Mouse (Mus musculus): ENCODE data around the gene Foxf1. TPM values are rescaled to one million over a fixed set of nuclear protein-coding genes. Genes with fewer than 3 reads are reported as not detected.

Gene Foxf1
- polyA plus RNA-seq (2012; rRNA removed) = 2.1 and 2.4 TPM in 2 replicates

DNA sequence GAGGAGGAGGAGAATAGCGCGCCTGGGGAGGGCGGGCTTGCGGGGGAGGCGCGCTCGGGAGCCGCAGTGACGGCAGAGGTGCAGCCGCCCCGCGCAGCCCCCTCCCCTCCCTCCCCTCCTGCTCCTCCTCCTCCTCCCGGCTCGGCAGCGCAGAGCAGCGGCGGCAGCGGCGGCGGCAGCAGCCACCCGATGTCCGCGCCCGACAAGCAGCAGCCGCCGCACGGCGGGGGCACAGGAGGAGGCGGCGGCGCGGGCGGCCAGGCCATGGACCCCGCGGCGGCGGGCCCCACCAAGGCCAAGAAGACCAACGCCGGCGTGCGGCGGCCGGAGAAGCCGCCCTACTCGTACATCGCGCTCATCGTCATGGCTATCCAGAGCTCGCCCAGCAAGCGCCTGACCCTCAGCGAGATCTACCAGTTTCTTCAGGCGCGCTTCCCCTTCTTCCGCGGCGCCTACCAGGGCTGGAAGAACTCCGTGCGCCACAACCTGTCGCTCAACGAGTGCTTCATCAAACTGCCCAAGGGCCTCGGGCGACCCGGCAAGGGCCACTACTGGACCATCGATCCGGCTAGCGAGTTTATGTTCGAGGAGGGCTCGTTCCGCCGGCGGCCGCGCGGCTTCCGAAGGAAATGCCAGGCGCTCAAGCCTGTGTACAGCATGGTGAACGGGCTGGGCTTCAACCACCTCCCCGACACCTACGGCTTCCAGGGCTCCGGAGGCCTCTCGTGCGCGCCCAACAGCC, at the start of gene Foxf1:
Gene Foxf1 (plus strand): TSS at position 177 of the 742 bp plus-strand sequence.
- DNase-seq (ENCODE audit: extremely low spot score in 1 of 2, low spot score in 1 of 2) = no peak

DNA sequence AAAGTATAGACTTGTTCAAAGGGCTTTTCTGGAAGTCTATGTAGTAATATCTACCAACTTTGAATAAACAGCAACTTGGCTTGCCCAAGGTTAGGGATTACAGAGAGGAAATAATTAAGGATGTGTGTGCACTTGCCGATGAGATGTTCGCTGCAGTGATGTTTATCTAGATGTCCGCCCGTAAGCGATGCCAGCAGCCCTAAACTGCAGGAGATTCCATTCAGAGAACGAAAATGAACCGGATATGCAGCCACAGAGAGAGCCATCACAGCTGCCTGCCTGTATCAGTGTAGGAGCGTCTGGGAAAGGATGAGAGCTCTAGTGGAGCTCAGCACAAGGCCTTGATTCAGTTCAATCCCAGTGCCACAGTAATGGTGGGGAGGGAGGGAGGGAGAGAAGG, 48.6 kb upstream of the Foxf1 start:
- no peak for DNase-seq (ENCODE audit: extremely low spot score in 1 of 2, low spot score in 1 of 2)

DNA sequence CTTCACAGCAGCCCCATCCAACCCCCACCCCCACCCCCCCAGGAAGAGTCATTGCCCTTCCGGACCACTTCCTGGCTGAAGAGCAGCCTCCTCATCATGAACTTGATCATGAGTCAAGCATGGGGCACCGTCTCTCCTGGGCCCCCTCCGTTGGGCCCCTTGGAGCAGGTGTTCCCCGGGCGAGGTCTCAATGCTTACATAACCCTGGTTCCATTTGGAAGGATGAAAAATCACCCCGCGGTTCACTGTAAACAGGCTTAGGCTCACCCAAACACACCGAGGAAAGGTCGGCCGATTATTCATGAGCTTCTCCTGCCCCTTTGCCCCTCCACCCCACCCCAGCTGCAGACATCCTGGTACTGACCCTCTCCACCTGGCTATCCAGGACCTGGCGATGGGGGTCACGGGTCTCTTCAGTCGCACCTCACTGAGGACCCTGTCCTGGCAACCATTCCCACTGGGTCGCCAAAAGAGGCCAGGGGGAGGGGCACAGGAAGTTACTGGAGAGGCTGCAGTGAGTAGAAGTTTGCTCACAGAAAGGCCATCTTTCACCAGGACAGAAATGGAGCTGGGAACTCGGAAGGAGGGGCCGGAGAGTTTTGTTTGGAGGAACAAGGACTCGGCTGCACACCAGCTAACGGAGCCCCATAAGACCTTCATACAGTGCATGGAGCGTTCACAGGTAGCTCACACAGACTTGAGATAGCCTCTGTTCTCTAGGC, 40.3 kb upstream of the Foxf1 start:
- DNase-seq (ENCODE audit: extremely low spot score in 1 of 2, low spot score in 1 of 2) = no peak

DNA sequence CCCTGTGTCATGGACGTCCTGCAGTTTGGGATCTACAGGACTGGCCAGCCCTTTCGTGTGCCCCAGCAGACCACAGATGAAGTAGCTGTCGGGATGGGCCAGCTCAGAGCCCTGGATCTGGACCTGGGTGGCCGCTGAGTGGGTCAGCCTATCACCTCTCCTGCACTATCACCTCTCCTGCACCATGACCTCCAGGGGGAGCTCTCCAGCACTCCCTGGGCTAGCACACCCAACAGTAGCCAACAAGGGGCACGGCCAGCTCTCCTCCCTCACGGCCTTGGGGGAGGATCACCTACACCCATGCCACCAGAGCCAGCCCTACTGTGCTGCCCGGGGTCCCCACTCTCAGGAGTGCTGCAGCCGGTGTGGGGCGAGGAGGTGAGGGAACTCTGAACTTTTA, 36.7 kb upstream of the Foxf1 start:
- no peak for DNase-seq (ENCODE audit: extremely low spot score in 1 of 2, low spot score in 1 of 2)

DNA sequence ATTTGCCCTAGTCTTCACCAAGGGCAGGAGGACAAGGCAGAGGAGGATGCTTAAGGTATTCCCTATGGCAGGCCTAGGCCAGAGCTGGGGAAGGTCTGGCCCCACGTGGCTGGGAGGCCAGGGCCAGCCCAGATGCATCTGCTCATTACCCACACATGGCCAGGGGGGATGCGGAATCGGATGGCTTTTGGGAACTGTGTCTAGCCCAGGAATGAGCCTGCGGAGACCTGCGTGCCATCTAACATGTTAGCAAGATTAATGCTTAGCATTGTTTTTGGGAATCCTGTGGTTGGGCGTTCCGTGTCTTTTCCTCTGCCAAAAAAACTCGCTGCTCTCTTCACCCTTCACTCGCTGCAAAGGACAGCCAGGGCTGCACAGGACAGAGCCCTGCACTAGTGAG, 26.1 kb upstream of the Foxf1 start:
- DNase-seq (ENCODE audit: extremely low spot score in 1 of 2, low spot score in 1 of 2) = no peak

DNA sequence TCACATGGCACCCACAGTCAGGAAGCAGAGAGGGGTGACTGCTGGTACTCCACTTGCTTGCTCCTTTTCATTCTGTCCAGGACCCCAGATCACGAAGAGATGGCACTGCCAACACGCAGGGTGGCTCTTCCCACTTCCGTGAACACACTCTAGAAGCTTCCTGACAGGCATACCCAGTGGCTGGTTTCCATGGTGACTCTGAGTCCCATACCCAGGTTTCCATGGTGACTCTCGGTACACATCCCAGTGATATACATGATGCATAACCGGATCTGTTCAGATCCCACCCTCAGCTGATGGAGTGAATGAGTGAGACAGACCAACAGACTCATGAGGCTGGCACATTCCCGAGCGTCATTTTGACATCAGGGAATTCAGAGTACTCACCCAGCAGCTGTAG, 25.1 kb upstream of the Foxf1 start:
- DNase-seq (ENCODE audit: extremely low spot score in 1 of 2, low spot score in 1 of 2) = peak; percentile 41 to 56

DNA sequence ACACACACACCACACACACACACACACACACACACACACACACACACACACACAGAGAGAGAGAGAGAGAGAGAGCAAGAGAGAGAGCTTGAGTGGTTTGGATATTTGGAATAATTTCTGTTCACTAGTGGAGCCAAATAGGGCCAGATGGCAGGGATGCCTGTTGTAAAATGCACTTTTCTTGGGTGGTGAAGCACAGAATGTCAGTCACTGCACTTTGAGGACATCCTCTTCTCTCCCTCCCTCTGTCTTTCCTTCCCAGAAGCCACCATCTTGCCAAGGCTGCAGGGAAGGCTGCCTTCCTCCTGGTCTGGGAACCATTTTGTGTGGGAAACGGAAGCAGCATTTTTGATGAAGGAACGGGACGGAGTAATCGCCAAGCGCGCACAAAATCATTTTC, 21.7 kb upstream of the Foxf1 start:
- no peak for DNase-seq (ENCODE audit: extremely low spot score in 1 of 2, low spot score in 1 of 2)

DNA sequence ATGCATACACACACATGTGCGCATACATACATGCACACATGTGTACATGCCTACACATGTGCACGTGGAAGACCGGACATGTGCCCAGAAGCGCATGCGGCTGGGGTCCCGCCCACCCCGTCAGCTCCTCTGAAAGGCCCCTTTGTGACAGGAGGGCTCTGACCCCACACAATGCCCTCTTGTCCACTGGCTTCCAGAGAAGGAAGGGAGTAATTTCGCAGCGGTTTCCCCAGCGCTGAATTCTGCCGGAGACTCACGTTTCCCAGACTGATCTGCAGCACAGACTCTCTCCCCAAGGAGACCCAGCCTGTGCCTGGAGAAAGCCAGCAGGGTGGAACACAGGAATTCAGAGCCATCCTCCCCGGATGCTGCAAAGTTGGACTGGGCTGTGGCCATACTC, 20.5 kb upstream of the Foxf1 start:
- DNase-seq (ENCODE audit: extremely low spot score in 1 of 2, low spot score in 1 of 2) = no peak

DNA sequence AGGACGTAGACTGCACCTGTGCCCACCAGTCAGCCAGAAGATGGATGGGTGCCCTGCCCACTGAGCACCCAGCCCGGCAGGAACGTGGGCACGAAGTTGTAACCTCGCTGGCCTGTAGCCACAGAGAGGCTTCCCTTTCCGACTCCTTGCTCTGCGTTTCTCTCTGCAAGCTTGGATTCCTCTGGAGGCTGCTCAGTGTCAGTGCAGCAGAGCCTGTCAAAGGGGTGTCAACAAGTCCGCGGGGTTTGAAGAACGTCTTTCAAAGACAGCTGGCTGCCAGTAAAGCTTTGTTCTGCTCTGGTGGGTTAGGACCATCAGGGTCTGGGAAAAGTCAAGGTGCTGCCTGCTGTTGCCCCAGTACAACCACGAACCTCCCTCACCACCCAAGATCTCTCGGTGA, 12.7 kb upstream of the Foxf1 start:
- no peak for DNase-seq (ENCODE audit: extremely low spot score in 1 of 2, low spot score in 1 of 2)

DNA sequence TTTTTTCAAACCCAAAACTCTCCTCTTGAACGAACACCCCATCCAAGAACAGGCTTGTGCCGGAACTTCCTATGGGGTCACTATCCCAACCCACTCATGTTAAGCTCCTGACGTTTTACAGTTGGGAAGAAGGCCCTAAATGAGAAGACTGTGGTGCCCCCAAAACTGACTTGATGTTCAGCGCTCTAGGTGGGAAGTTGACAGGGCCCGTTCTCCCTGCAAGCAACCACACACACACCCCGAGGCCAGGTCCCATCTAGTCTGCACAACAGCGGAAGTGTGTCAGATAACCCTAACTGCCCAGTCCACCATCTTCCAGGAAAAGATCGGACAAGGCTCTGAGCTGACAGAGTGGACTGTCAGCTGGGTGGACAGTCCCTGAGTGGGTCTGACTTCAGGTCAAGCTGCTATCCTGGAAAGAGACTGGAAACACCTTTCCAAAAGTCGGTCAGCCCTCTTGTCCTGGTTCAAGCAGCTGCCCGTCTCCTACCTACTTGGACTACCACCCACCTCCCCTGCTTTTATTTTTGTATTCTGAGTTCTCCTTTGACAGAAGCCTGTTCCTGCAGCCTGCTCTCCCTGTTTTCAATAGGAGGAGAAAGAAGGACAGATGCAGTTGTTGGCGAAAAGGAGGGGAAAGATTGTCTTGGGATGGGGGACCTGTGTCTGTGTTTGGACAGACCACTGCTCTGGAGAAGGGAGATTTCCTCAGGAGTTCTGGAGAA, 11.6 kb upstream of the Foxf1 start:
- no peak for DNase-seq (ENCODE audit: extremely low spot score in 1 of 2, low spot score in 1 of 2)

DNA sequence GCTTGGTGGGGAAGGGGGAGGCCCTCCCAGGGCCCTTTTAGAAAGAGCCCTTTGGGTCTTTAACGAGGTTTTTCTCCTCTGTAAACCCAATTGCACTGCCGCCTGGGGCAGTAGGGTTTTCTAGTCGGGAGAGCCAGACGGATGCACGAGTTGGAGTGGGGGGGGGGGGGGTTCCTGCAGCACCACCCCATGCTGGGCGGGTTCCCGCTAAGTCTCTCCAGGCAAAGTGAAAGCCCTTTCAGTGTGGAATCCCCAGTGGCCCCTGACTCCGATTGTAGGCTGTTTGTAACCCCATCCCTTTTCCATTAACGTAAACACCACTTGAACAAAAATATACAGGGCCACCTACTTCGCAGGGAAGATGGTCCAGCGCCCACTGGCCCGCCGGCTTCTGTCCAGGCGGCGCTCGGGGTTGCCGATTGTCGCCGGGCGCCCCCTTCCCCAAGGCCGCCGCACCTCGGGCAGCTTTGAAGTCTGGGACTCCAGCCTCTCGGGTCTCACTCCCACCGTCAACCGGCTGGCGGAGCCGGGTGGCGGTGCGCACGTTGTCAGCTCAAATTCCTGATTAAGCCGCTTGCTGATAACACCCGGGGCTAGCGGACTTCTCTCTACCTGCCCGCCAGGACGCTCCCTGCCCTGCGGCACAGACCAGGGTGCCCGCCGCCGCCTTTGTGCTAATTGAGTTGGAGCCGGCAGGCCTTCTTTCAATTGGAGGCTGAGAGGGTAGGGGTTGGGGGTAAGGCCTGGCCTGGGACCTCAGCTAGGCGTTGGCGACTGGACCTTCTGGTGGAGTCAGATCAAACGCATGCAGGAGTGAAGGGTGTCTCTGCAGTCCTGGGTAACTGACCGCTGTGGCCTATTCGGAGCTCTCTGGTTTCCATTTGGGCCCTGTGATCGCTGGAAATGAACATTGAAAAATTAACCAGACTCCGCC, 10.7 kb upstream of the Foxf1 start:
- no peak for DNase-seq (ENCODE audit: extremely low spot score in 1 of 2, low spot score in 1 of 2)

DNA sequence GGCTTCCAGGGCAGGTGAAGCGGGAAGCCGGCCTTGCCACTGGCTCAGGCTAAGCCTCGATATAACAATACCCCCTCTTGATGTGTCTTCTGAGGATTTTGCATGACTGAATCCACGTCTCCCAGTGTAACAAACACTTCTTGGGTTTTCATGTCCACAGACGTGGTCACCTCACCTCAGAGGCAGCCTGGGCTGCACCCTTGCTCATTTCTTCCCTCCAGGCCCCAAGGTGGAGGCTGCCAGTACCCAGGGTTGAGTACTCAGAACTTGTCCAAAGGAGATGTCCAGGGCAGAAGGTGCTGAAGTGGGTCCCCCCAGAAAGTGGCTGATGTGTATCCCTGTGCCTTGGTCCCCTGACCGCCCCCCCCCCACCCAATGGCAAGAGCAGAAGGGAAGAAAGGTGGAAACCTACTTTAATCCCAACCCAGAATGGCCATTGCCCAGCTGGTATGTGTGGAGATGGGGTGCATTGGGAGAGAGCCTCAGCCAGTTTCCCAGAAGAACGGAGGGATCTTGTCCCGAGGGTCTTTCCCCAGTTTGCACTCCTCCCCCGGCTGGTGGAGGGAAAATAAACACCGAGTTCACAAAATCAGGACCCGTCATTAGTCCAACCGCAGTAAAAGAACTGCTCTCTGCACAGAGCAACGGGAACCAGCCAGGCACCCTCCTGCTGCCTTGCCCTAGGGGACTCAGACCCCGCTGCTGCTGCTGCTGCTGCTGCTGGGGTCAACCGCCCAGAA, 9.9 kb upstream of the Foxf1 start:
- DNase-seq (ENCODE audit: extremely low spot score in 1 of 2, low spot score in 1 of 2) = no peak

DNA sequence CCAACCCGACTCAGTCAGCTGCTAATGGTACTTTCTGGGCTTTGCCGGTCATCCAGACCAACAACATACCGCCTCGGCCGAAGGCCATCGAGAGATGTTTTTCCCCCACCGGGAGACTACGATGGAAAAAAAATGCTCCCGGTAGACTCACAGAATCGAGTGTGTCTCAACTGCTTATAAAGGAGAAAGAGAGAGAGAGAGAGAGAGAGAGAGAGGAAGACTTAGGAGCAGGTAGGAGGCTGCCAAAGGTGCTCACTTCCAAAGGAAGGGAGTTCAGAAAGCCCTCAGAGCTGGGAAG, 9.4 kb upstream of the Foxf1 start:
- DNase-seq (ENCODE audit: extremely low spot score in 1 of 2, low spot score in 1 of 2) = no peak

DNA sequence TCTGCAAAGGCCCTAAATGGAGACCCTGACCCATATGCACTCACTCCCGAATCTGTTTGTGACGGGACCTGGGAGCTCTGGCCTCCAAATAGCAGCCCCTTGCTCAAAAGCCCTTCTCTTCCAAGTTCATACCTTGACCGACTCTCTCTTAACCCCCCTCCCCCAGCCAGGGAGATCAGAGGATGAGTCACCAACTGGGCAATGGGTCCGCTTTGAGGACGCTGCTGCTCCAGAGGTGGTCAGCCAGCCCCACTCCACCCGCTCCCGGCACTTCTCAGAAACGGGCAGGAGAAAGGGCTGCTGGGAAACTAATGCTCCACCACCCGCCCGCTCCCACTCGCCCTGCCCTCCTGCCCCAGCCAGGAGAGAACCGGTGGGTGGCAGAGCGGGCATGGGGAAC, 8.2 kb upstream of the Foxf1 start:
- DNase-seq (ENCODE audit: extremely low spot score in 1 of 2, low spot score in 1 of 2) = no peak

DNA sequence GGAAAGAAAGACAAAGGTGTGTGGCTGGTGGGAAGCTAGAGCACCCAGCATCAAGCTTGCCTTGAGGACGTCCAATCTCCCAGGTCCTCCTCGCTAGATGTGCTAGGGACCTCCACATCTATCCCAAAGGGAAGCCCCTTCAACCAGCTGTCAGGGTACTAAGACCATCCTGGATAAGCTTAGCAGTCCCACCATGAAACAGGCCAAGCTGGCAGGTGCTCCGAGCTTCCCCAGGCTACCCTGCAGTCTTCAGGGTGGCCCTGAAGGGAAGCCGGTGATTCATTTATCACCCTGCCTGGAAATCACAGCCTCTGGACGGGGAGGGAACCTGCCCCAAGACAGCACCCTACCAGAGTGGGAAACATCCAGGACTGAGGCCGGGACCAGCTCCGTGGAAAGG, 7.6 kb upstream of the Foxf1 start:
- no peak for DNase-seq (ENCODE audit: extremely low spot score in 1 of 2, low spot score in 1 of 2)

DNA sequence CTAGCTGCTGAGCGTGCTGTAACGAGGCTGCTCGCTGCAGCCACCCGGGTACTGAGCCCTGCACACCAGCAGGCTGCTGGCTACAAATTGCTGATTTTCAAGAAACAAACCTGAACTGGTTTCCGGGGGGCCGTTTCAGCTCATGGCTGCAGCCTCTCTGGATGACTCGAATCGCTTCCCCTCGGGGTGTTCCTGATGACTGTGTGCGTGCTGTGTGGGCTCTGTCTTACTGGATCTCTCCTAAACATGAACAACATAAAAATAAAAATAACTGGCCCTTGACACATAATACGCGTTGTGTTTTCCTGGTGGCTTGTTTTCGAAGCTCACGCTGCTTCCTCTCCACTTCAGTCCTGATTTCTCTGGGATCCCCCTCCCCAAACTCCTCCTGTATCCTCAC, 5.5 kb upstream of the Foxf1 start:
- no peak for DNase-seq (ENCODE audit: extremely low spot score in 1 of 2, low spot score in 1 of 2)

DNA sequence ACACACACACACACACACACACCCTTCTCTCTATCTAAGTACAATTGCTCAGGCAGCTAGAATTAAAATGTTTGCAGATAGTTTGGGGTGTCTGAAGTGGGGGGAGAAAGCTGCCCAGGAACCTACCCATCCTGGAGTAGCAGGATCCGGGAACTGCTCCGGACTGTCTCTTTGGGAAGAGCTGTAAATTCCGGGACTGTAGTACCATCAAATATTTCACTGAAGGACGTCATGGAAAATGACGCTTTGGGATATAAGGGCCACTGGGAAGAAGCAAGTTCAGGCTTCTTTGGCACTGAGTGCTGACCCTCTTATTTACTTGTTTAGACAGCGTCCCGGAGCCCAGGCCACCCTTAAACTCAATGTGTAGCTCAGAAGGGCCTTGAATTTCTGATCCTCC, 5.0 kb upstream of the Foxf1 start:
- DNase-seq (ENCODE audit: extremely low spot score in 1 of 2, low spot score in 1 of 2) = no peak

DNA sequence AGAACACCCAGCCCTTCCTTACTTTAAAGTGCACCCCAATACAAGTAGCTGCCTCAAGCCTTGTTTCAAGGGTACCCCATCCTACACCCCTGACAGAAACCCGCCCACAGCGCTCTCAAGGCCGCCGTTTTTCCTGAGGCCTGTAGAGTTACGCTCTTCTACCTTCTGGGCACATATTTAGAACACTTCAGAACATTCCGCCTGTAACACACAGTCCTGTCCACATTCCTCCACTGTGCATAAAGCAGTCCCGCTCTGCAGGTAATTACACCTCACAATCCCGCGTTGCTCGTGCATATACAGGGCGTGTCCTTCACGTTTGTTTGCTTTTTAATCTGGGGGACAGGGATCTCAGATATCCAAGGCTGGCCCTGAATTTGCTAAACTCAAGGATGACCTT, 4.2 kb upstream of the Foxf1 start:
- DNase-seq (ENCODE audit: extremely low spot score in 1 of 2, low spot score in 1 of 2) = no peak

DNA sequence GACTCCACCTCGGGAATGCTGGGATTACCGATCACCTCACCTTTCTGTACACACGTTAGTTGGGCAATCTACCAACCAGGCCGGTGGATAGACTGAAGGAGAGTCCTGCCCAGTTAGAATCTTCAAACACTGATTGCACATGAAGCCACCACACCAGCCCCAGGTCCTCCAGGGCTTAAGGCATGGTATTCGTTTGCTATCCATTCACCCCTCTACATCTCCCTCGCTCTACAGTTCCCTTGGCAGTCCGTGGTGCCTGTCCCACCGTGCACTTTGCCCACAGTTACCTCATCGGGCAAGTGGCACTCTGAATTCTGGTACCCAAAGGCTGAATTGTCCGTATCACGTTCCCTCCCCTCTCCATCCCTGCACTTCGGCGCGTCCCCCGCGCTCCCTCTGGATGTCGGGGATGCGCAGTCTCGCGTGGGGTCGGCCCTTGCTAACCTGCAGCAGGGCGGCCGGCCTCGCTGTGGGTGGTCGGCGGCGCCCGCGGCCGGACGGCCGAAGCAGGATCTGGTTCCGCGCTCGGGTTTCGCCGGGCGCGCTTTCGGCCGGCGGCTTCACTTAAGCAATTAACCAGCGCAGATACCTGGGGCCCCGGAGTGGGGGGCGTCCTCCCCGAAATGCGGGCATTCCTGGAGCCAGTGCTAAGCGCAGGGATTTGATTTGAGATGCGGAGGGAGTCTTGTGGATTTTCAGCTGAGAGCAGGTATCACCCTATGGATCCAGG, 3.7 kb upstream of the Foxf1 start:
- DNase-seq (ENCODE audit: extremely low spot score in 1 of 2, low spot score in 1 of 2) = no peak

DNA sequence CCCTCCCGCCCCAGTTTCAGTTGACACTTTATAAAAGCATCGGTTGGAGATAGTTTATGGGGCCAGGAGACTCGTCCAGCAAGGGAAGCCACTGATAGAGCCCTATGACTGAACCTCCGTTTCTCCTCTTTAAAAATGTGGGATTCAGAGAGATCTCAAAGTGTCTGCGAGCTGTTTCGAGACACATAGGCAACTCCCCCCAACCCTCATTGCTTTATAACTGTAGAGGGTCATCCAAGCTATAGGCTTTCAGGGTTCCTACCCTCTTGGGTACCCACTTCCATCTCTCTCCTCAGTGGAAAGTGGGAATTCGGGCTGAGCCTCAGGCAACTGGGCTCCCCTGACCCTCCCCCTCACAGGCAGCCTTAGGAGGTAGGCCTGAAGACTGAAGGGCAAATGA, 2.8 kb upstream of the Foxf1 start:
- no peak for DNase-seq (ENCODE audit: extremely low spot score in 1 of 2, low spot score in 1 of 2)

Data from frontal cortex, adult 2 months (tissue).